Mouse (Mus musculus) v-Abl transformed pro-B cells (cell line): ENCODE results near the gene Cyp2s1.

Experiments
- in situ Hi-C, 2 experiments: fragments of 400-800 bp; cut with MboI; formaldehyde crosslinking; loops; one replicate each; pipeline ENCODE4 v1.15.1; 2025; ENCODE audit not compliant: unreplicated experiment in 2 of 2

The Cyp2s1 gene

DNA sequence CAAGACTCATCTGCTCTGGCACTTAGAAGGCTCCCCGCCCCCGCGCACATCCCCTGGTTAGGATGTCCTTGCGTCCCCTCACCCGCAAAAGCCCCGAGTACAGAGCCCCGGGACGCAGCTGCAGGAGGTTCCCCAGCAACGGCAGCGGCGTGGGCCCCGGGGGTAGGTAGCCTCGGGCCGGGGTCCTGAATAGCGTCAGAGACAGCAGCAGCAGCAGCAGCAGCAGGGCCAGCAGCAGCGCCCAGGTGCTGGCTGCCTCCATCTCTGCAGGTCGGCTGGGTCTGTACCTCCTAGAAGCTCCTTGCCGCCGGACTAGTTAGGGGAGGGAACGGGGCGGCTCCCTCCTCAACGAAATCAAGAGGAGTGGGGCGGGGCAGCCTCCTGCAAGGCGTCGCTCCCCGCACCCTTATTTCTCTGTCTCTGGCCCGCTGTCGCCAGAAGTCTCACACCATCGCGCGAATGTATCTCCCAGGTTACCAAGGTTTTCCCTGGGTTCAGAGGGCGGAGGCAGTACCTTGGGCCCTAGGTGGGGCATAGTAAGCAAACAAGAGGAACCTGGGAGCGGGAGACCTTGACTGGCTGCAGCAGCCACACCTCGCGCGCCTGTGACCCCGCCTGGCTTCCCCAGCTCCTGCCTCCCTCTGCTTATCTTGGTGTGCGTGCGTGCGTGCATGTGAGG is at the start of gene Cyp2s1:
Gene Cyp2s1, minus strand, starts transcription at position 673 of the 679 bp plus-strand sequence.
- in situ Hi-C loops: no loop called here

DNA sequence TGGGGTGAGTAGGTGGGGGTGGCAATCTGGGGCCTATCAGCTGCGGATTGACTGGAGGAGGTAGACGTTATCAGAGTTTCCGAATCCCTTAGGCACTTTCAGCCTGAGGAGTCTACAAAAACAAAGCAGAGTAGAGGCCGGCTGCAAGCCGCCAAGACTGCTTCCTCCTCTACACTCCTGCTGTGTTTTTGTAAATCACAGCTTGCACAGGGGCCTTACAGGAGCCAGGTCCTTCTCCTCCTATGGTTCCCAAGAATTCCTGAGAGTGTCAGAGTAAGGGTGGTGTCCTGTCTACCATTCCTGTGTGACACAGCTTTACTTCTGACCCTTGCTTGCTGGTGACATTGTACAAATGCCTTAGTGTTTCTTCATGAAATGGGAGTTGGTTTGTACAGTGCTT is 48.1 kb upstream of the Cyp2s1 start:
- in situ Hi-C loops: no loop called here

DNA sequence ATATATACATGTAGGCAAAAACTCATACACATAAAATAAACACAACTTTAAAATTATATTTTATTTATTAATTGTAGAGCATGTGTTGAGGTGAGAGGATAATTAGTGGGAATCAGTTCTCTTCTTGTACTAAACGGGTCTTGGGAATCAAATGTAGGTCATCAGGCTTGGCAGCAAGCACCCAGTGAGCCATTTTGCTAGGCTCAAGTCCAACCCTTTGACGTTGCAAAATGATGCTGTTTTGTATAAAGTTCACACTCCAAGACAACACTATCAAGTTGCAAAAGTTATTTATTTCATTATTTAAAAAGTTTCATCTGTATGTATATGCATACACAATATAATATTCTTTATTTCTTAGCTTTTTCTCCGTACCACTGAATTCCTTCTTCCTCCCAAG is 47.0 kb upstream of the Cyp2s1 start:
- in situ Hi-C loops: no loop called here

DNA sequence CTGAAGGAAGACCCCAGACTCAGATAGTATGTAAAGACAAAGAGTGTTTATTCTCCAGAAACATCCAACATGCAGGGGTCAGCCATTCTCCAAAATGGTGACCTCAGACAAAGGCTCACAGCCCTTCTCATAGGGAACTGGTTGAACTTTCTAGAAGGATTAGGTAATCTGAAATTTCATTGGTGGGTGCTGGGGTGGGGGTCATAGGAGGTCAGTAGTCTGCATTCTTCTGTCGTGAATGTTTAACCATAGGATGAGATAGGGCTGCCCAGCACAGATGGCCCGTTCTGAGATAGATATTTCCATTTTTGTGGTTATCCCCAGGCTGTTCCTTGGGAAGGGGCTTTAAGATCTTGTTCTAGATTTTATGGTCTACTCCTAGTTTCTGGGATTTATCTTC is 45.7 kb upstream of the Cyp2s1 start:
- in situ Hi-C loops: no loop called here

DNA sequence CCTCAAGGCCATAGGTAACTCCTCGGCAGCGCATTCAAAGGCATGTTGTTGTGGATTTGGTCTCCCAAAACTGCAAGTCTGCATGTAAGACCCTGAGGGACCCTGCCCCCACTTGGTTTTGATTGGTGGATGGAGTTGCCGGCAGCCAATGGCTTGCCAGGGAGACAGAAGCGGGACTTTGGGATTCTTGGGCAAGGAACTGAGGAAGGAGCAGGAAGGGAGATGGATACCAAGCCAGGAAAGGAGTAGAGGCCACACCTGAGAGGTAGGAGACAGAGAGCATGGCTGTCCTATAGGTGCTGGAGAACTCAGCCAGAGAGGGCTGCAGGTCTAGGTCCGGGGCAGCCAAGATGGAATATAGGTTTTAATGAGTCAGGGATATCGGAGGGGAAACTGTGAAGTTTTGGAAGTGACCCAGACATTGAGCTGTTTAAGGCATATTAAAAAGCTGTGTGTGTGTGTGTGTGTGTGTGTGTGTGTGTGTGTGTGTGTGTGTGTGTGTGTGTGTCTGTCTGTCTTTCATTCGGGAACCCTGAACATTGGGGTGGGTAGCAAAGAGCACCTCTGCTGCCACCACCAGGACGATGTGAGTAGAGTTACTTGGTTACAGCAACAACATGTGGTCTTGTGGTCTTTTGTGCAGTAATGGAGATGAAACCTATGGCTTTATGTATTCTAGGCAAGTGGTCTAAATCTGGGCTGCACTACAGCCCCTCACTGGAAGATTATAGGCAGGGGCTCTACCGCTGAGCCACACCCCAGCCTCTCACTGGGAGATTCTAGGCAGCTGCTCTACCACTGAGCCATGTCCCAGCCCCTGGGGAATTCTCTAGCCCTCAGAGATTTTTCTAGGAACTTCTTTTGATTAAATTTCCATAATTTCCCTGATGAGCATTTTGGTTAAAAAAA is 43.5 kb upstream of the Cyp2s1 start:
- in situ Hi-C loops: no loop called here

DNA sequence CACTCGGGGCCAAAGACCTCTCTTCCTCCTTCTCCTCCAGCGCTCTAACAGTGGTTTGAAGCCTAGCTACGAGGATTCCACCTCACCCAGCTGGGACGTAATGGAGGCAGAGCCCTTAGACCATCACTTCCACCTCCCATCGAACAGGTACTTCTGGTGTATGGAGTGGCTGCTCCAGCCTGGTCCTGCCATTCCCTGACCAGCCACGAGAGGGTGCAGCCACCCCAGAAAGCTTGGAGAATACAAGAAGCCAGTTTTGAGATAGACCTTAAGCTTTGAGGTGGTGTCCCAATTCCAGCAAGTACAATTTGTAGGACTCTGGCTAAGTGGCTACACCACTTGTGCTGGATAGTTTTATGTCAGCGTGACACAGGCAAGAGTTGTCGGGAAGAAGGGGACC is 38.4 kb upstream of the Cyp2s1 start:
- in situ Hi-C loops: no loop called here

GRCm38 (mm10) chr7:25848444-25848812 is 31.7 kb upstream of the Cyp2s1 start:
- in situ Hi-C loops: no loop called here

- in situ Hi-C loops: no loop called here
Measured at GRCm38 (mm10) chr7:25847722-25848443, 31.2 kb upstream of the Cyp2s1 start.

DNA sequence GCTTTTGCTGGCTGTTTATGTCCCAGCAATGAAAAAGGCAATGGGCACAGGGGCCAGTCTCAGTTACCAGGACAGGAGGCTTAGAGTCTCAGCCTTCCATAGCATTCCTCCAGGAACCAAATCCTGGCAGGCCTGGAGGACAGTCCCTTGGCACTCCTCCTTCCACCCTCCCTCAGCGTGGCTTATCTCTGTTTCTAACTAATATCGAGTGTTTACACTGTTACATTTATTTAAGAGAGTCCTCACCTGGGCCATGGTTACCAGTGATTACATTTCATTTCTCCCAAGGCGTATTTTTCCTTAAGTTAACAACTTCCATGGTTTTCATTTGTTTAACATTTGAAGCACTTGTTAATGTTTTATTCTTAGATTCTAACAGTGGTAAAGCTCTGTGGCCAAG is 28.2 kb upstream of the Cyp2s1 start:
- in situ Hi-C loops: no loop called here

DNA sequence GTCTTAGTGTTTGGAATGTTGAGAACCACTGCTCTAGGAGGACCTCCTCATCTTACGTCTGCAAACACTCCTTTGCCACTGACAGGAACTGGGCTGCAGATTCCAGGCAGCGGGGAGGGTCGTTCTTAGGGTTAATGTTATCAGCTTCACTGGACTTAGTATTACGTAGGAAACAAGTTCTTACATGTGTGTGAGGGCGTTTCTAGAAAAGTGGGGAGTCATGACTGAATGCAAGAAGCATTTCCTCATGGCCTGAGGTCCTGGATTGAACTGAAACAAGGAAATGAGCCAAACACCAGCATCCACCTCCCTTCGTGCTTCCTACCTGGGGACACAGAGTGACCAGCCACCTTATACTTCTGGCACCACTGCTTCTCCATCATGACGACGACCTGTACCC is 27.7 kb upstream of the Cyp2s1 start:
- in situ Hi-C loops: no loop called here

DNA sequence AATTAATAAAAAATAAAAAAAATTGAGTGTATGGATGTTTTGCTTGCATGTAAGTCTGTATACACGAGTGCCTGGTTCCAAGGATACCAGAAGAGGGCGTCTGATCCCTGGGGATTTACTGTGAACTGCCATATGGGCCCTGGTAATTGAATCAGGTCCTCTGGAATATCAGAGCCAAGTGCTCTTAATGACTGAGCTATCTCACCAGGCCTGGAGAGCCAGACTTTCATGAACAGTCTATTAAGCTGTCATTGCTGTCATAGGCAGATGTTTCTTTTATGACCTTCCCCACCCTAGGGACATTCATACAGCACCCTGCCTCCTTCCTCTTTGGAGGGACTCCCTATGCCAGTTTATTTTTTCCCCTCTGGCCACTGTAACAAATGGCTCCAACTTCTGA is 26.8 kb upstream of the Cyp2s1 start:
- in situ Hi-C loops: no loop called here

DNA sequence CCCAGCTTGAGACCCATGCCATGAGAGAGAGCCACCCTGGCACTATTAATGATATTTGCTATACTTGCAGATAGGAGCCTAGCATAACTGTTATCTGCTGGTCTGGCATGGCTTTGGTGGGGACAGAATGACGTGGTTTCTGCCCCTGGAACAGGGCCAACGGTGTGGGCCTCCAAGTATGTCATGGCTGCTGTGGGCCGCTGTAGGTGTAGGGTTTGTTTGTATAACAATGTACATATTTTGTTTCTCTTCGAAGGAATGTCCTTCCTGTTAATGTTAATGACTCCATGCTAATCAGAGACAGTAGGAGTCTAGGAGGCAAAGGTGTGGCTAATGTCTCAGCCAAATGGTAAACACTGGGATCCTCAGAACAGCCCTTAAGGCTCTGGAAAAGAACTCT is 24.2 kb upstream of the Cyp2s1 start:
- in situ Hi-C loops: no loop called here

DNA sequence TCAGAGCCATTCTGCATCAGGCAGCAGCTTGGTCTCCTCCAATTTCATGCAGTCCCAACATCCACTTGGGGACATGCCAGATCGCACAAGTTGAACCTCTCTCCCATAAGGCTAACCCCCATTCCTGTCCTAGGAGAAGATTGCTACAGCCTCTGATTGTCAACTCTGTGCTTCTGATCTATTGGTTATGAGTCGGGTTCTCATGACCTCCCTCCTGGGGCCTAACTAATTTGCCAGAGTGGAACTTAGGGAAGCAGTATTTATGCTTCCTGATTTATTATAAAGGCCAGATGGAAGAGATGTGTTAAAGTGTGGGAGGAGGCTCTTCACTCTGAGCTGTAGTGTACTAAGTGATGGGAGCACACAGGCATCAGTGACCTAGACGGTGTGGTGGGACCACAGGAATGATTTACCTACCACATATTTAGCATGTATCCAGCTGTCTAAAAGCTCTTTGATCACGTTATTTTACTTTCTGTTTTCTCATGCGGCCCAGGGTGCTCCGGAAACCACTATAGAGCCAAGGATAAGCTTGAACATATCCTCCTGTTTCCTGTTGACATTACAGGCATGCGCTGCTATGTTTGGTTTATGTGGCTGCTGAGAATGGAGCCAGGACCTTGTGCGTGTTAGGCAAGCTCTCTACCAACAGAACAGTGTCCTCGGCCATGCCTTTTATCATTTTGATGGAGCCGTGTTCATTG is 18.6 kb upstream of the Cyp2s1 start:
- in situ Hi-C loops: no loop called here

DNA sequence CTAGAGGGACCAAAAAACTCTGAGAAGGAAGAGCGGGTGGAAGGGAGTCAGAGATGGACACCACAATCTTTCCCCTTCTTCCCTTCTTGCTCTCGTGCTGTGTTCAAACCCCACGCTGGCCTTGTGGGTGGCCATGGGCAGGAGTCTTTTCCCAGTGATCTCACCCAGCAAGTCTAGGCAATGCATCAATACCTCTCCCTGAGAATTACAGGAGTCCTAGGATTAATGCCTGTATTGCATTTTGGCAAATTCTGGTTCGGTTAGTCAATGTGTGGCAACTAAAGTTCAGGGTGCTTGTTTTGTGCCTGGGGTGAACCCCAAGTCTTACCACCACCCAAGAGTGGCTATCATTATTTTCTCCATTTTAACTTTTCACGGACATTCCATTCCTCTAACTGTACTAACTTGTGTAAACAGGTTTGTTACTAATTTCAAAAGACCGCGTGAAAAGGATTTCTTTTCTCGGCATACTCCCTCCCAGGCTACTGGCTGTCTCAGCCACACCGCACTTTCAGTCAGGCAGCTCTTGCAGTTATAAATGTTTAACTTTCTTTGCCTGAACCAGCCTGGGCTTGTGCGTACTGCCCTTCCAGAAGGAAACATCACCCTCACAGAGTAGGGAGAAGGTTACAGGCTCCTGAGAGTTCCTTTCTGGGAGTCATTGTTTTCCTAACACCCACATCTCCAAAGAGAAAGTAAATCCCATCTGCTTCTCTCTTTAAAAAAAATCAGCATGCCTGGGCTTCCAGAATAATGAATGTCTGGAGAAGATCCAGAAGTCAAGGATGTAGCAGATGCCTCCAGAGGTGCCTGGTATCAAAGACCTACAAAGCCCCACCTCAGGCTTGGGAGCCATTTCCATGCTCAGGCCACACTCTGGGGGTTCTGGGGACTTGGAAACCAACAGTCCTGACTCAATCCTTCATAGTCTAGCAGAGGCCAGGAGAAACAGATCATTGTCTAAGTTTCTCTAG is 15.1 kb upstream of the Cyp2s1 start:
- in situ Hi-C loops: no loop called here

GRCm38 (mm10) chr7:25830251-25830650 is 13.5 kb upstream of the Cyp2s1 start:
- in situ Hi-C loops: no loop called here

- in situ Hi-C loops: no loop called here
Measured at GRCm38 (mm10) chr7:25827199-25827598, 10.5 kb upstream of the Cyp2s1 start.

GRCm38 (mm10) chr7:25826029-25826428 is 9.3 kb upstream of the Cyp2s1 start:
- in situ Hi-C loops: no loop called here

GRCm38 (mm10) chr7:25825043-25825442 is 8.3 kb upstream of the Cyp2s1 start:
- in situ Hi-C loops: no loop called here

DNA sequence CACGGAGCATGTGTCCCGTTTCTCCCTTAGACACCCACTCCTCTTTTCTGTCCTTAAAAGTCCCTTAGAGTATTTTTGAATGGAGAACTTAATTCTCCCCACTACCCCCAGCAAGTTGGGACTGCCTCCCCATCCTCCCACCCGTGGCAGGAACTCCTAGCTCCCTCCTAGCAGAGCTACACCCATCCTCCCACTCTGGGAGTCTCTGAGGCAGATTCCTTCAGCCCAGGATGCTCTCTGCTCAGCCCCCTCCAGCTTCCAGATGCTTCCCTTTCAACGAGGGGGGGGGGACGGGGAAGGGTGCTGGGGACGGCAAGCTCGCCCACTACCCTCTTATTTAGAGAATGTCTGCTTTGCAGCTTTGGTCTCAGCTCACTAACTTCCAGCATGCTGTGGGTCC is 1.1 kb downstream of the Cyp2s1 start:
- in situ Hi-C loops: no loop called here

- in situ Hi-C loops: no loop called here
Measured at GRCm38 (mm10) chr7:25814711-25815110, 2.0 kb downstream of the Cyp2s1 start.
